Mouse (Mus musculus) forelimb bud, embryonic 11.5 days (tissue): ENCODE results near the gene Kcnip4.

Experiments used
- DNase-seq: peaks from one replicate; pipeline ENCODE4 v3.0.0-alpha.2; 2012; ENCODE audit warnings: low read depth, low spot score

Kcnip4 gene

DNA sequence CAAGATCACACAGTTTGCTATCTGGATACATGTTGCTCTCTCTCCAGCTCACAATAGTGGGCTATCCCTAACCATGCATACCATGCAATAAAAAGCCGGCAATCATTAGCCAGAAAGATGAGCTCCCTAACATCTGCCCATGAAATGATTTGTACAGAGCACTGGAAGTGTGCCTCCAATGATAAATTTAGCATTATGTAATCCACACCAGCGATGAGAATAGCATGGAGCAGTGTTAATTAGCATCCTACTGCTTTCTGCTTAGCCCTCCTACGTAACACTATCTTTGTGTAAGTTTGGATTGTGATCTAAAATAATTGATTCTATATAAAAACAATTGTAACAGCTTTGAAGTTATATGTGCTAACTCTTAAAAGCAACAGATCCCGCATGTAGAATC lies 268.7 kb downstream of the Kcnip4 start:
- no peak for DNase-seq

DNA sequence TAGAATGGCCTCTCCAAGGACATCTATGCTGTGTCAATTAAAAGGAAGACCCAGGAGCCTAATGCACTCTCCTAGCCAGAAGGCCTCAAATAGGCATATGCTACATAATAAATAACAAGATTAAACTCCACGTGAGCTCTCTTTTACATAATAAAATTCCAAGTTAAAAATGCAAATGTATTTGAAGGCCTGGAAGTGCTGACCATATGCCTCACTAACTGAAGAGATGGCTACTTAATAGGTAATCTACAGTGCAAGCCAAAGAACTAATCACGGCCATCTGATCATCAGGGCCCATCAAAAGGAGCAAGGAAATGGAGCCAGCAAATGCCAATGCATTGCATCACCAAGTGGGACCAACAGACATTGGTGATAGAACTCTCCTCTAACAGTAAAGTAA lies 277.6 kb downstream of the Kcnip4 start:
- no peak for DNase-seq

DNA sequence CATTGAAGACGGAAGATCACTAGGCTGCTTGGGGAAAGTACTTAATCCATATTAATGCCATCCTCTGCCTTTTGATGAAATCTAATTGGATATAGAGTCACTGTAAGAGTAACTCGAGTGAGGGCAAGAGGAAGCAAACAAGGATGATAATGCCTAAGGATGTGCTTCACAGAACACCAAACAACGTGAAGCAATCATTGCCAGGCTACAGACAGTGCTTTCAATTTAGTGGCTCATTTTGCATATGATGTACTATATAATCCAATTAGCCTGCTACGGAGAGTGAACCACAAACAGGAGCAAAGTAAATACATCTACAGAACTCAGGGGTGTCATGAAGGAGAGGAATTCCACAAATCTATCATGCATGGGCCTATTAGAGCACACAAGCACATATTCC lies 280.3 kb downstream of the Kcnip4 start:
- no peak for DNase-seq

DNA sequence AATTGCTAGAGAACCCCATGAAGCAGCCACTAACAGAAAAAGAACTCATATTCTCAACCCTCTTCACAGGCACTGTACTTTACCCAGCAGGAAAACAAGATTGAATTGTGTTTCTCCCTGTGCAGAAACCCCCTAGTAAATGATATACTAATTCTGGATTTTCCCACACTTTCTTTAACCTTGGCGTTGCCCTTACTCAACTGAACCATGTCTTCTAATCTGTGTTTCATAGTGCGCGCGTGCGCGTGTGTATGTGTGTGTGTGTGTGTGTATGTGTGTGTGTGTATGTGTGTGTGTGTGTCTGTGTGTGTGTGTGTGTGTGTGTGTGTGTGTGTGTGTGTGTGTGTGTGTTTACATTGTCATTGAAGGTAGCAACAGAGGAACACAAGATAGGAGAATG lies 283.0 kb downstream of the Kcnip4 start:
- DNase-seq: no peak

DNA sequence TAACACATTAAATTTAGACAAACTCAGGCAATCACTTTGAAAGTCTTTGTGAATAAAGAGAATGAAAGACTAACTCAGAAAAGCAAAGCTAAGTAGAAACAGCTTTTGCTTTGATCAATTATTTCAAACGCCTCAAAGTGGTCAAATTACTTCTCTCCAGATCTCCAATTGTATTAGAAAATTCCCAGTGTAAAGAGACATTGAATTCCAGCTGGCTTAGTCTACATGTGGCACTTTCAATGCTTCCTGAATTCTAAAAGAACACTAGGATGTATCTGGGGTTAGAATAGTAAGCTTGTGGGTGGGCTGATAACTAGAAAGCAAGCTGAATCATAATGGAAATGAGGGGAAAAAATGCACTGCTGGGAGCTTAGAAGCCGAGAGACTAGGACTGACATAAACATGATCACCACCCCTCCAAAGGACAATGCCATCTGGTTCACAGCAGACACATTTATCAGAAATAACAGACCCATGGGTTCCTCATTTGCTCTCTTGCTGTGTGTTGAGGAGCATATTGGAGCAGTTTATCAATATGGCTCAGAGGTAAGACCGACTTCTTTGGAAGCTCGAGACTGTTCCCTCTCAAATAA lies 323.4 kb downstream of the Kcnip4 start:
- no peak for DNase-seq

DNA sequence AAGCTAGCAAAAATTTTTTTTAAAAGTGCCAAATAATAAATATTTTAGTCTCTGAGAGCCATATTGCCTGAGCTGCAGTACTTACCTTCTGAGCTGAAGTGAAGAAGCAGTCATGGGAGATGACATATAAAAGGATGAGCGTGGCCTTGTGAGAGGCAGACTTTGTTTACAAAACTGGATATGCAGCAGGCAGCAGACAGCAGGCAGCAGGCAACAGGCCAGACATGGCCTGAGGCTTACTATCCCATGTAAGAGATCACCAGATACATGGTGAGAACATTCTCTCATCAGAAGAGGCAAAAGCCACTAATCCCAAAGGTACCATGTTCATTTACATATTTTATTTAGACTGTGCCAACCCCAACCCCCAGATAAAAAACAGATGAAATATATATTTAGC lies 336.5 kb downstream of the Kcnip4 start:
- no peak for DNase-seq

DNA sequence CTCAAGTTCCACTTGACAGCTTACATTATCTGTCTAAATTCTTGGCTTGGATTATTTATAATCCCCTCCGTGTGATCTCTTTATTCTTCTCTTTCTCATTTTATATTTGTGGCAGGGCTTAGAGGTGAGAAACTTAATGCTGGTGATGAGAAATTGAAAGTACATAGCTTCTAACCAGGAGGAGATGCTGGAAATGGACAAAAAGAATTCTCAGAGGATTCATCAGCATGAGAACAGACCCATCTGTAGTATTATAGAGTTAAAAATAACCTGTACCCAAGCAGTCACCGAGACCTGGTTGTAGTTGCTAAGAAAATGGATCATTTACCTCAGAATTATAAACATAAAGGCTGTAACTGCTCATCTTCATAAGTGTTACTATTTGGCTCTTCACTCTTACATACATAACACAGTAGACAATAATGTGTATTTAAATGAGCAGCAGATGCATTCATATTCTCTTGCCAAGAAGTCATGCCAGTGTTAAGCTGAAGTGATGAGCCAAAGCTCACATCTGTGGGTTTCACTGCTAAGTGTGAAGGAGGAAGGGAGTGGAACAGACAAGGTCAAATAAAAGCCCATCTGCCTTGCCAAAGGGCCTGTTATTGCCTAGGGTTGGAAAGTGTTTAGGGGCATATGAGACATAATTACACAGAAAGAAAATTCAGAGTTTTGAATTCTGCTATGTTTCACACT lies 374.4 kb downstream of the Kcnip4 start:
- DNase-seq: no peak

DNA sequence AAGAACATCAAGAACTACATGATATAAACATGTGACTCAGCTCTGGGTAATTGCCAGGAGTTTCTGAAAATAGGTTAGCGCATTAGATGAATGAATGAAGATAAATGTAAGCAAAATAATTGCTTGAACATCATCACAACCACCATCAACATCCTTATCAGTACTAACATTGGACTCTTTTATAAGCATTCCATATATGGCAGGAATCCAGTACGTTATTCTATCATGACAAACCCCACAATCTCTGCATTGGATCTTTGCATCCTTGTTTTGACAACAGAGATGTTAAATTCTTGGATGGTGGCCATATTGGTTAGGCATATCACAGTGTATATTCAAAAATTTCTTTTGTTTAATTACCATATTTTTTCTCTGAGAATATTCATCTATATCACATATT lies 375.0 kb downstream of the Kcnip4 start:
- DNase-seq: no peak

DNA sequence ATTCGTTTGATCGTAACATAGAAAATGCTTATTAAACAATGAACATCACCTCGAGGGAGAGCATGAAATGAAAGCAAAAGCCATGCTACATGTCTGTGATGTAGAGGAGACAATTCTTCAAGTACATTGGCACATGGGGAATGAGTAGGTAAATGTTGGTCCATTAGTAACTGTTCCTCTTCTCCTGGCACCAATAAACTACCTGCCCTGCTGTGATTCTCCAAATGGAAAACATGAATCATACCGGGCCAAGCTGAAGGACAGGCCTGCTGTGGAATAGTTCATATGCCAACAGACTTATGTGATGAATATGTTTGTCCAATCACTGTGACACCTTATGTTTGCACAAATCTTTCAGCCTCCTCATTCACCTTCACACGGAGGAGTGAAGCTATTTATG lies 429.3 kb downstream of the Kcnip4 start:
- DNase-seq: no peak

DNA sequence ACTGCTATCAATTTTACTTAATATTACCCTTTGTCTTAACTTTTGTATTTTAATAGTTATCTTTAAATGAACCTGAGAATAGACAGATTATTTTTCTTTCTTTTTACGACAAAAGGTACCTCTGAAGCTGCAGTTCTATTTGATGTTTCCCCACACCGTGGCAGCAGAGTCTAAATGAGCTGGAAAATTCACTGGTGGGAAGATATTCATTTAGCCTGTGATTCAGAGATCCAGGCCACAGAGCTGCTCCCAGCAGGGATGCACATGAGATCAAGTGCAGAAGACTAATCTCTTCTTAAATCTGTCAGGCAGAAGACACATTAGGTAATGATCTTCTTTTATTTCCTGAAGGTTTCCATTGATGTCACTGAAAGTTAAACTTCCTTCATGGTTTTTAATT lies 429.8 kb downstream of the Kcnip4 start:
- DNase-seq: no peak

DNA sequence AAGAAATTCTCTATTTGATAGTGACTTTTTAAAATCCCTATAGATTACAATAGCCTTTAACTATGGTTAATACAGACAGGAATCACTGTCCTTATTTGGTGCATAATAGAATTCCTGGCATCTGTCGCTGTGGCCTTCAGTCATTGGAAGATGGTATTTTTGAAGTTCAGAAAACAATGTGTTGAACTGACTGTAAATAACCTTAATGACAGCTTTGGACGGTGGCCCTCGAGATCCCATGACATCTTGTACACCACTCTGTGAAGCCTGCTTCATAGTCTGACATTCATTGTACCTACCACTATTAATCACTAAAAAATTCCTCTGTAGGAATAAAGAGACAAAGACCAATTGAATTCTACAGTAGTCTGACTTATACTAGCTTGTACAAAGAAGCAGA lies 430.4 kb downstream of the Kcnip4 start:
- no peak for DNase-seq

DNA sequence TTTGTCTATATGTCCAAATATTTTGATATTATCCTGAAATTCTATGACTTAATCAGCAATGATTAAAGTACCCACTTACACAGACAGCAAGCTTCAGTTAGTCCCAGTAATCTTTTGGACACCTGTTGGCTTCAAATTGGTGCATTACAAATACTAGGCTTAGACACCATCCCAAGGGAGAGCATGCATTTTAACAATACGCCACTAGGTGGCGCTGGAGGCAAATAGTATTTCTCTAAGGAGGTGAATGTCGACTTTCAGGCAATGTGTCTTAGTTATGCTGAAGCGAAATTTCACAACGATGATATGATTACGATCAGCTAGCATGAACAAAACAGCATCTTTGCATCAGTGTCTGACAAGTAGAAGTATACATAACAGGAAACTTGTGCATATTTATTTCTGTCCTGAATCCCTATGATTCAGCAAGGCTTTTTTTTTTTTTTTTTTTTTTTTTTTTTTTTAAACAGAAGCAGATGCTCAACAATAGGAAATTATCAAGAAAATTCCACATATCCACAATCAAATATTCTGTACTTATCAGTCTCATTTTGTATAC lies 434.5 kb downstream of the Kcnip4 start:
- peak; percentile 87 for DNase-seq

DNA sequence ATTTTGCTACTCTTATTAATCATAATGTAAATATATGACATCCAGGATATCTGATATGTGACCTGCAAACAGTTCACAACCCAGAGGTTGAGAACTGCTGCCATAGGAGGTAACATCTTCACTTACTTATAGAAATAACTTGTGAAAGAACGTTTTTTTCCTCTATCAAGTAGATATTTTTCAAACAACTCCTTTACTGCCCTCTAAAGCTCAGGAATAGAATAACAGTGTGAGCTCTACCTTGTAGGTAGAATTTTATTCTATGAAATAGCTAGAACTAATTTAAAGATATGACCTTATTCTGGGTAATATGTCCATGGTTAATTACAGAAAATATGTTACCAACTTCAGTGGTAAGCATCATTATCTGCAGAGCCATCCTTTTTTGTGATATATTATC lies 459.1 kb downstream of the Kcnip4 start:
- DNase-seq: no peak

DNA sequence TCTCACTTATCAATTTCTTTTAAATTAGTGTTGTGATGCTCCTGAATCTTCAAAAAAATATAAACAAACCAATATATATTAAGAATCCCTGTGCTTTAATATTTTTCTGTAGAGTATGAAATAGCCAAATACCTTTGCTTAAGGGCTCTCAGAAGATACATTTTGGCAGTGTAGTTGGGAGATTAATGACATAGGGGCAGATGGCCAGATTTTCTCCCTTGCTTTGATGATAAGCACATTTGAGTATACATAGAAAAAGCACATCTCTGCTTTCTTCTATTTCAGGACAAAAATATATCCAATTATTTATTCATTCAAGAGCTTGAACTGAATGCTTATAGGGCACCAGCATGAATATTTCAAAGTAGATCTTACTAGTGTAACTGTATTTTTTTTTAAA lies 465.8 kb downstream of the Kcnip4 start:
- DNase-seq: no peak

DNA sequence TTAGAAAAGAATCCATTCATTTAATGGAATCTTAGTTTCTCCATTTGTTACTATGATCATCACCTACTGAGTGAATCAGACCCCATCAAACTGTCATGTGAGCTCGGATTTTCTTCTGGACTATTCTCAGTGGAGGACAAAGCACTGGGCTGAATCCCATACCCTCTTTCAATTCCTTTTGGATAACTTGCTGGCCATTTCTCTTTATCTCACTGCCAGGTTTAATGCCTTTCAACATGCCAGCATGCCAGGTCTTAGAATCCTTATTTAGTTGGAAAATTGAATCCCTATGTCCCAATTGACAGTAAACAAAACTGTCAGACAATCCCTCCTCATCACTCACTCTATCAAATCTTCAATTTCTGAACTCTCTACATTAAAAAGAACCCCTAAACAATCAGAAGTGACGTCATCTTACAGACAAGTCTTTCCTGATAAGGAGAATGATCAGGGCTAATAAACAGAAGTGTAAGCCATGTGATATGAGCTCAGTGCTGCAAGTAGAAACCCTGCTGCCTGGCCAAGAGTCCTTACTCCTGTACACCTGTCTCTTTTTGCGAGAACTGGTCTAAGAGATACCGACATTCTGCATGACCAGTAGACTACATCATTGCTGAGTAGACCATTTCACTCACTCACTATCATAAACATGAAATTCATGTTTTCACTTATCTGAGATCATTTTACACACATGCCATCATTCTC lies 466.9 kb downstream of the Kcnip4 start:
- no peak for DNase-seq

DNA sequence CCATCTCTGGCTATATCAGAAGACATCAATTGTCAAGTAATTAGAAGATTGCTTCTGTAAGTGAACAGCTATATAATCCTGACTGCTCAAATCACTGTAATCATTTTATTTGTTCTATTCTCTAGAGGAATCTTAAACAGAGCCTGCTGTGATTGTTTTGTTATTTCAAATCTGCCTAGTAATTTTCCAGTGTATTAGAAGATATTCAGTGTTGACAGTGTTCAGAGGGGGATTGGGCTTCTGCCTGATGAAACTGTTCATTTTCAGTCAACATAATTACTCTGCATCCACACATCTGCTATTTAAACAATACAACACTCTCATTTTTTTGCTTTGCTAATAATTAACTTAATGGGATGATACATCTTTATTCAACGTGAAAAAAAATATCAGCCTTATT lies 476.7 kb downstream of the Kcnip4 start:
- no peak for DNase-seq

DNA sequence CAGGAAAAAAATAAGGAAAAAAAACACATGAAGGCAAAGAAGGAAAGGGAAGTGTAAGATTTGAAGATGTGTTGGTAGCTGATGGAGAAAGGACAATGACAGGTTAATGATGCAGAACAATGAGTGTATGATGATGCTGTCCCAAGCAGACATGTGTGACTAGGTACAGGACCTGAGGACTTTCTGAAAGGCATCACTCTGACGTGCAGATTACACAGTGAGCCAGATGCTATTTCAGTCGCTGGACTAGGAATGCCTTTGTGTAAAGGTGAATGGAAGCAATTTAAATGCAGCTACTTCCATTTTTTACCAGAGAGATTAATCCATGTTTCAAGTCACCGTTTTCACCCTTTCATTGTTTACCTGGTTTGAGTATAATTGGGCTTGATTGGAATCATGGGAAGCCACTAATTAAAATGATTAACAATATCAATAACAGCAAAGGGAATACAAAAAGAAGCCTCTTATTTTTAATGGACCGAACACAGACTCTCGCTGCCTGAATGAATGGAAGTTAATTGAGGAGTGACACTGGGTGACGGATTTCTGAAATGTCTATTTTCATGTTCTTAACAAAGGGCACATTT lies 483.4 kb downstream of the Kcnip4 start:
- DNase-seq: no peak

DNA sequence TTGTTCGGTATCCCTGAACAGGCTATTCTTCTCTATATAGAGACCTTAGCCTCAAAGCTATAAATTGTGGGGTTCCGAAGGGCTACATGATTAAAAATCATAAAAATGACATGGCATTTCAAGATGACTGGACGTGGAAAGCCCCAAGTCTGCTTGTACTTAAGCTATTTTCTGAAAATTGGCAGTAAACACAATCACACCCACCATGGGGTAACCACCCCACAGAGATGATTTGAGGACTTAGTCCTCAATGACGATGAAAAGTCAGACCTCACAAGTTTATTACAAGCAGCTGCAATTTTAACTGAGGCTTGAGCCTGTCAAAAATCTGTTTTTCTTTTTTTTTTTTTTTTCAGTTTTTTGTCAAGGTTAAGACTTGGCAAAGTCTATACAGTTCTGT lies 527.3 kb downstream of the Kcnip4 start:
- peak; percentile 38 for DNase-seq

DNA sequence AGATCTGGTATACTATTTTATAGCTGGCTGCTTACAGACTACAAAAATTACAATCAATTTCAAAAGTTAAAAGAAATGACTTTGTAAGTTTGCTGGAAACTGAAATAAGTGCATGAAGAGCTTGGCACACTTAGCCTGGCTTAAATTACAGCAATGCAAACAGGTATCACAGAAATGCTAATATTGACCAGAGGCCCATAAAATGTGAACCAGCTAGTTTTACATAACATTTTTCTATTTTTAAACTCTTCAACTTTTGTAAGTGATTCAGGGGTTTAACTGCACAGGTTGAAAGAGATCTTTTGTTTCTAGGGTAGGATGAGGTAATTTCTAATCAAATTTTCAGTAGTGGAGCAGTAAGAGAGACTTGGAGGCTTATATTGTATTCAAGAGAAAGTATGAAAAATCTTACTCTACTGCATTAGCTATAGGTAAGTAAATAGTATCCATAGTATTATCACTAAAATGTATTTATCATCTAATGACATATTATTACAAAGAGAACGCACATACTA lies 535.5 kb downstream of the Kcnip4 start:
- DNase-seq: no peak

DNA sequence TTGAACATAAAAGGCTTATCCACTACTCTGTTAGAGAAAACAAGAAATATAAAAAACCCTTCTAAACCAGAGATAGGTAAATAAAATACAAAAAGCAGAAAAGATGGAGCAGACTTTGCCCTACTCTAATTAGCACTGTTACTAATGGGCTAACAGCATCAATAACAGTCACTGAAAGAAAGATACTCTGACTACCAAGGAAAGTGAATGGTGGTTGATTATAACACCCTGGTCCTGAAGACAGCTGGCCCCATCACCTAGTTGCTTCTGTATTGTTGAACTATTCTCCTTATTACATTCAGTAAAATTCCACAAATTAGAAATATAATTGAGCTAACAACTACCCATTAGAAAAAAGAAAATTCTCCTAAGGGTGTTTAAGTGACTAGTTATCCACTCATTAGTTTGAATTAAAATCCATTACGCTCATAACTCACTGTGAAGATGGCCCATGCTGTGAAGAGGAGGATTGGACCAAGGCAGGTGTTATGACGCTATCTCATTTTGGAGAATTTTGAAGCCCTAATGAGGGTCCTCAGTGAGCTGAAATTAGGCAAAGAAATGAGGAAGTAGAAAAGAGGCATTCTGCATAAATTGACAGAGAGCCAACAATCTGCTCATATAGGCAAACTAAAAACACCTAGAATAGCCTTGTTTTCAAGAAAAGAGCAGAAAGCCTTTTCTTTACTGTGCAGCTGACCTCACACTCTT lies 582.2 kb downstream of the Kcnip4 start:
- DNase-seq: no peak

DNA sequence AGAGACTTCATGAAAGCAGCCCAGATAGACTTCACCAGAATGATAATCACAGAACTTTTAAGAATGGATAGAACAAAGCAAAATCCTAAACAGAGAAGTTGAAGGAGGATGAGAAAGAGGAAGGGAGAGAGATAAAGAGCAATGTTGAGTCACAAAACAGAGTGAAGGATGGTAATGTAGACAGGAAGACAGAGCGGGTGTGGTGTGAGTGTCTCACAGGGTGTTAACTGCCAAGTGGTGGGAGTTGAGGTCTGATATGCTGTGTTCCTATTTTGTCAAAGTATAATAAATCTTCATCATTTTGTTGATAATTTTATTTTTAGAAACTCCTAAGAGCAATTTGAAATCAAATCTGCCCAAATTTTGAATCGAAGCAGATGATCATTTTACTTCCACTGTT lies 592.8 kb downstream of the Kcnip4 start:
- no peak for DNase-seq

DNA sequence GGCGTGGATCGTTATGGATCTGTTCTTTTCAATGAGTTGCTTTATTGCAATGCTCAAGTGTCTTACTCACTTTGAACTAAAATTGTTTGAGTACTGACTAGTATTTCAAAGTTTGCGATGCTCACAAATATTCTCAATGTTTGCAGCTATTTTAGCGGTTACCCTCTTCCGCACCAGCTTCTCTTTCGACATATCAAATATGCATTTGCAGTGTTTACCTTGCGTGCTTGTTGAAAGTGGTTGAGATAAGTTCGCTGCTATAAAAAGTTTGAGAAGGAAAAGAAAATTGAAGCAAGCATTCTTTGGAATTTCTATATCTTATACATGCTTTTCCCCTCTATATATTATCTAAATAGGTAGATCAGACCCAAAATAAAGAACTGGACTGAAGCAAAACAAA lies 634.5 kb downstream of the Kcnip4 start:
- DNase-seq: no peak
